Mouse (Mus musculus) thymus, adult 2 months (tissue): ENCODE data around the gene Pdzd7.

ENCODE experiments used
- CTCF ChIP-seq: fragments of 200-500 bp; IDR thresholded peaks from 2 replicates; pipeline ENCODE4 v1.5.1; 2012; ENCODE audit warnings: mild to moderate bottlenecking, control low read depth, low read length, moderate library complexity, borderline replicate concordance; ENCODE audit not compliant: control insufficient read depth, poor library complexity, insufficient read depth; ENCODE audit errors: extremely low read depth
- POLR2A ChIP-seq: fragments of 200-500 bp; IDR thresholded peaks from 2 replicates; pipeline ENCODE4 v1.6.1; 2012; ENCODE audit warnings: mild to moderate bottlenecking, low read length, control low read depth, moderate library complexity; ENCODE audit not compliant: control insufficient read depth, poor library complexity, insufficient read depth; ENCODE audit errors: extremely low read depth

DNA sequence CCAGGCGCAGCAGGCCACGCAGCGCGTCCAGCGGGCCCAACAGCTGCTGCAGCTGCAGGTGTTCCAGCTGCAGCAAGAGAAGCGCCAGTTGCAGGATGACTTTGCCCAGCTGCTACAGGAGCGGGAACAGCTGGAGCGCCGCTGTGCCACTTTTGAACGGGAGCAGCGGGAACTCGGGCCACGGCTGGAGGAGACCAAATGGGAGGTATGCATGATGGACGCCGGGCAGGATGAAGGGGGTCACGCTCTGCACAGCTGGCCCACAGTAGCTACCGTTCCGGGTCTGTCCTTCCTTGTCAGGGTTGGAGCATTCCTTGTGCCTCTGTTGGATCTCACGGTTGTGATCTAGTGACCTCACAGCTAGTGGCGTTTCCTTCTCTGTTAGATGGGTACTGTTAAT lies 20.7 kb downstream of the Pdzd7 start:
- TF ChIP-seq CTCF: no peak
- TF ChIP-seq POLR2A: no peak
